In the genomic region with DNA sequence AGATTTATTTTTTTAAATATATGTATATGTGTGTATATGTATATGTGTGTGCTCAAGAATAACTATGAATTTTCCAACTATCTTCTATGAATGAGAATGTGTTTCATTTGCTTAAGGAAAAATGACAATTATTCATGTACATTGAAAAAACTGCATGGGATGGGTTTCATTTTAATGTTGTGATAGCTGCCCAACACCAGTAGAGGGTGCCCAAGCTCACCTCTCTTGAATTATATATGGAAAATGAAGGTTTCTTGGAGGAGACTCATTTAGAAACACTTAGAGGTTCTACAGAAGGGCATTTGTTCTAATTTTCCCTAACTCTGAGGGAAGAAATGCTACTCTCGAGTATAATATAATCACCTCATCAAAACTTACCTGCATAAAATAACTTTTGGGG, we compare ENCODE assay signal across 10 mouse cellular contexts. TPM values are rescaled to one million over a fixed set of nuclear protein-coding genes. Genes with fewer than 3 reads are reported as not detected.
DNase-seq lines count a peak whose midpoint lies in the region; ATAC-seq and TF ChIP-seq lines count a peak whose summit lies in the region.
"Had no signal": no experiment of that assay in that cellular context is flagged by ENCODE, and none has a peak within 500 bp of the region (broad histone marks: within the 10 kb centered on the region; RNA-seq: fewer than 3 reads in every experiment).

No protein-coding gene starts in this region.

- DNase-seq in frontal cortex, postnatal 25 days (ENCODE audit: low spot score in 2 of 2) = no peak
- peak; percentile 72 for DNase-seq in lung, embryonic 14.5 days
- DNase-seq in lung, postnatal 25 days (ENCODE audit: low spot score) = no peak
- peak; percentile 58 for DNase-seq in MEL (ENCODE audit: low read depth, low spot score)
- DNase-seq in layer of hippocampus, postnatal 36 days = no peak
- DNase-seq in gastrocnemius, postnatal 14 days = no peak

- H3K4me2 ChIP-seq in lung, embryonic 14.5 days = no peak overlapping the region
- no peak overlapping the region for H3K4me2 ChIP-seq in limb, embryonic 15.5 days
- H3K4me2 ChIP-seq: hindbrain, embryonic 15.5 days had no signal

- TF ChIP-seq EP300 in MEL (IDR thresholded peaks at IDR 0.05; ENCODE audit: low read depth in 1 of 2, low read length in 2 of 2) = no peak

- H3K4me3 ChIP-seq in lung, embryonic 14.5 days (ENCODE audit: low read depth, low read length) = no peak overlapping the region
- H3K4me3 ChIP-seq in MEL (ENCODE audit: control insufficient read depth in 1 of 2, insufficient read depth in 1 of 2, low read depth in 2 of 2, low read length in 2 of 2) = no peak overlapping the region
- no peak overlapping the region for H3K4me3 ChIP-seq in limb, embryonic 15.5 days
- H3K4me3 ChIP-seq: hindbrain, embryonic 15.5 days; megakaryocyte, embryonic 14.5 days had no signal

- TF ChIP-seq POLR2A in MEL (IDR thresholded peaks at IDR 0.05; ENCODE audit: control insufficient read depth in 1 of 2, insufficient read depth in 1 of 2, low read depth in 1 of 2, low read length in 2 of 2, poor library complexity in 1 of 2) = no peak

- H3K36me3 ChIP-seq in lung, embryonic 14.5 days (ENCODE audit: insufficient read depth) = no peaks in the 10 kb centered on the region
- H3K36me3 ChIP-seq in MEL (ENCODE audit: control insufficient read depth in 1 of 2, insufficient read depth in 2 of 2, low read length in 2 of 2) = no peaks in the 10 kb centered on the region
- H3K36me3 ChIP-seq in limb, embryonic 15.5 days = no peaks in the 10 kb centered on the region
- H3K36me3 ChIP-seq: hindbrain, embryonic 15.5 days had no signal

- H3K27ac ChIP-seq in lung, embryonic 14.5 days (ENCODE audit: low read depth) = no peak overlapping the region
- H3K27ac ChIP-seq in MEL (ENCODE audit: control insufficient read depth, low read depth, low read length) = no peak overlapping the region
- peak overlapping the region; percentile 9; the same call in 1 of the 2 replicates for H3K27ac ChIP-seq in limb, embryonic 15.5 days
- H3K27ac ChIP-seq: hindbrain, embryonic 15.5 days had no signal

- WGBS in lung, embryonic 14.5 days = 79% methylated on average over 1 of the region's 1 CpGs
- WGBS in limb, embryonic 15.5 days = 66% methylated on average over 1 of the region's 1 CpGs

- peak; percentile 62 for TF ChIP-seq CTCF in lung, embryonic 14.5 days (IDR thresholded peaks at IDR 0.05; ENCODE audit: low read depth)
- TF ChIP-seq CTCF in MEL (IDR thresholded peaks at IDR 0.05 in 2 of 3, conservative IDR thresholded peaks at IDR 0.05 in 1 of 3; ENCODE audit: control insufficient read depth in 1 of 3, insufficient read depth in 1 of 3, low read depth in 2 of 3, low read length in 3 of 3, poor library complexity in 1 of 3, severe bottlenecking in 1 of 3) = peak; percentile 32 to 79 (median 63); a peak in 5 of 6 replicates

- H3K9me3 ChIP-seq in lung, embryonic 14.5 days (ENCODE audit: low read depth, low read length) = no peaks in the 10 kb centered on the region
- no peaks in the 10 kb centered on the region for H3K9me3 ChIP-seq in MEL (replicated peaks; ENCODE audit: insufficient read depth, low read length)
- H3K9me3 ChIP-seq in limb, embryonic 15.5 days = no peaks in the 10 kb centered on the region
- H3K9me3 ChIP-seq: hindbrain, embryonic 15.5 days had no signal

- H3K9ac ChIP-seq in lung, embryonic 14.5 days = no peak overlapping the region
- no peak overlapping the region for H3K9ac ChIP-seq in MEL (ENCODE audit: control insufficient read depth, low read depth, low read length, poor library complexity, severe bottlenecking)
- no peak overlapping the region for H3K9ac ChIP-seq in limb, embryonic 15.5 days
- H3K9ac ChIP-seq: hindbrain, embryonic 15.5 days had no signal

- H3K27me3 ChIP-seq in lung, embryonic 14.5 days (ENCODE audit: insufficient read depth, low read length) = no peaks in the 10 kb centered on the region
- no peaks in the 10 kb centered on the region for H3K27me3 ChIP-seq in MEL (ENCODE audit: control insufficient read depth in 1 of 2, insufficient read depth in 2 of 2, low read length in 2 of 2)
- no peaks in the 10 kb centered on the region for H3K27me3 ChIP-seq in limb, embryonic 15.5 days
- H3K27me3 ChIP-seq: hindbrain, embryonic 15.5 days had no signal

- peak; percentile 44; the same call in 1 of the 2 replicates for ATAC-seq in frontal cortex, adult (ENCODE audit: low TSS enrichment)
- ATAC-seq in lung, embryonic 14.5 days (ENCODE audit: insufficient read depth) = no peak
- ATAC-seq in limb, embryonic 15.5 days (ENCODE audit: insufficient number of reproducible peaks, low FRiP score, low TSS enrichment, low read depth) = no peak

- H3K79me2 ChIP-seq in MEL (ENCODE audit: control insufficient read depth, insufficient read depth, low read length, poor library complexity) = no peaks in the 10 kb centered on the region

- TF ChIP-seq RAD21 in MEL (IDR thresholded peaks at IDR 0.05; ENCODE audit: low read depth, low read length) = peak; percentile 69

- H3K4me1 ChIP-seq in lung, embryonic 14.5 days (ENCODE audit: insufficient read depth) = no peaks in the 10 kb centered on the region
- H3K4me1 ChIP-seq in MEL (ENCODE audit: control insufficient read depth in 1 of 2, insufficient read depth in 2 of 2, low read length in 2 of 2) = no peaks in the 10 kb centered on the region
- H3K4me1 ChIP-seq in limb, embryonic 15.5 days = peaks cover 9% of the 10 kb centered on the region; the same call in 1 of the 2 replicates
- H3K4me1 ChIP-seq: hindbrain, embryonic 15.5 days; megakaryocyte, embryonic 14.5 days had no signal

- intact Hi-C loops in gastrocnemius, postnatal 14 days (cut with DNase I; ENCODE audit: low total_unique reads) = no loop called here

TF ChIP-seq in MEL, 35 proteins besides CTCF, POLR2A, EP300 and RAD21:
- TF ChIP-seq ZC3H11A (IDR thresholded peaks at IDR 0.05; ENCODE audit: low read depth, low read length) = peak; percentile 46; the same call in 1 of the 2 replicates
- TF ChIP-seq ZNF384 (IDR thresholded peaks at IDR 0.05; ENCODE audit: low read depth, low read length) = peak; percentile 67
- no peak for TF ChIP-seq MAX (IDR thresholded peaks at IDR 0.05; ENCODE audit: low read length)
- peak; percentile 67 for TF ChIP-seq SMC3 (IDR thresholded peaks at IDR 0.05; ENCODE audit: low read depth, low read length)

RNA-seq across cellular contexts. Expression of a gene that starts 35.7 kb away (rescaled TPM):
- 6.0 and 7.0 TPM in 2 replicates for polyA plus RNA-seq in lung, embryonic 14.5 days (2014; fragmentation: Nextera tagmentation; extraction: Ambion mirVana)
- not detected in 2 replicates for total RNA-seq in MEL (2012; rRNA removed)
- not detected for polyA plus RNA-seq in MEL (2012; ENCODE audit: insufficient read depth in 1 of 2, insufficient read length in 2 of 2, low read depth in 1 of 2, low replicate concordance in 2 of 2, missing spikeins in 1 of 2)
- 4.9 and 5.5 TPM in 2 replicates for polyA plus RNA-seq in limb, embryonic 15.5 days (2015; fragmentation: Nextera tagmentation; extraction: Ambion mirVana)
- 10 to 100 TPM; 29.5 to 30.8 TPM for total RNA-seq in layer of hippocampus, postnatal 36 days (2021)
- 1 to 10 TPM; 4.0 to 6.2 TPM for total RNA-seq in gastrocnemius, postnatal 14 days (2021)

Comparison
In these comparisons a context has a peak if more than half of its experiments do, and no peak if none do; other contexts are left out.
1. DNase-seq: peak in lung, embryonic 14.5 days (single experiment) and MEL (single experiment); none in frontal cortex, postnatal 25 days (0 of 2), lung, postnatal 25 days (single experiment), layer of hippocampus, postnatal 36 days (0 of 2) and gastrocnemius, postnatal 14 days (single experiment).
2. RNA of a gene that starts 35.7 kb away (total RNA-seq): 29.5 to 30.8 TPM in layer of hippocampus, postnatal 36 days; 4.0 to 6.2 TPM in gastrocnemius, postnatal 14 days and not detected in MEL; every median in the first group is over 4 times any median in the second.